Mouse (Mus musculus): ENCODE measurements at regions not wholly inside any gene's neighbourhood (a gene's known extent, or its start where the extent isn't known, plus 50 kb on each side); places are given as distances from the start of the nearest gene placed in this dataset.

DNA sequence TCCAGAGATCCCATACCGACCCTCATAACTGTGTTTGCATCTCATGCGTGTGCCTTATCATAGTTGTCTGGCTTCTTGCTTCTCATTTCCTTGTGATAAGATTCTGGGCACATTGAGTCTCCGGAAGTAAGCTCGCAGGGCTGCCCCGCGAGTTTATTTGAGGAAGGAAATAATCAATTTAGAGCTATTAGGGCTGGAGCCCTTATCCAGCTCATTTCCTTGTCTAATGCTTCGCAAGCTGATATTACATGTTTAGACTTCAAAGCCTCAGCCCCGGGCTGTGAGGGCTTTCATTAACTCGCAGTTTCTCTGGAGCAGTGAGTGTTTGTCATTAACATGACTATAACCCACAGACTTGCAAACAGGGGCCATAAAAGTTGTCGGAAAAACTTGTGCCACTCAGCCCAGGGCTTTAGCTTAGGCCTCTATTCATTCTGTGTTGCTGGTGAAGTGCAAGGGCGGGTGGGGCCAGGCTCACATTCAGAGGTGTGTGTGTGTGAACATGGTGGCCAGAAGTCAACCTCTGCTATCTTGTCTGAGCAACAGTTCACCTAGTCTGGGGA is 251.0 kb upstream of the Gm5148 start:
- no peaks in the 10 kb centered on the region for H3K9me3 ChIP-seq
- peak overlapping the region; percentile 5; the same call in 1 of the 2 replicates for H3K27ac ChIP-seq
- no peak for ATAC-seq (ENCODE audit: insufficient read depth, low FRiP score, low read depth)
- WGBS = 39% methylated on average over 11 of the region's 11 CpGs
- H3K27me3 ChIP-seq (replicated peaks) = no peaks in the 10 kb centered on the region
- H3K4me3 ChIP-seq (replicated peaks) = no peak overlapping the region
- no peaks in the 10 kb centered on the region for H3K36me3 ChIP-seq
- no peaks in the 10 kb centered on the region for H3K4me1 ChIP-seq
- H3K9ac ChIP-seq = no peak overlapping the region
- H3K4me2 ChIP-seq = no peak overlapping the region

DNA sequence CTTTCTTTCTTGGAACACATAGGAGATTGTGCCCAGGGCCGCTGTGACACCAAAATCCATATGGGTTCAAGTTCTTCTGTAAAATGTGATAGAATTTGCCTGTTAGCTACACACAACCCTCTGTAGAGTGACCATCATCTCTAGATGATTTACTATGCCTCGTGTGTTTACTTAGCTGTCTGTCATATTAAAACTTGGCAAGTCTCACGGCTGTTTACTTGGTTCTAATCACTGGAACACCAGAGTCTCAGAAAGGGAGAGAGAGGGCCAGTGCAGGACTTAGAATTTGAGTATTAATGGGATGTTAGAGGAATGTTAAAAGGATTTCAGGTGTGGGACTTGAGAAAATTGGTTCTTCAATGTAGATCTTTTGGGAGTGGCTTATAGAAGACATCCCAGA is 248.6 kb upstream of the Gm5148 start:
- Histone ChIP-seq H3K27me3 (replicated peaks) (no peaks in the 10 kb centered on the region), H3K4me1 (no peaks in the 10 kb centered on the region), H3K9ac (no peak overlapping the region), H3K4me3 (replicated peaks) (no peak overlapping the region), H3K9me3 (no peaks in the 10 kb centered on the region), H3K4me2 (no peak overlapping the region), H3K36me3 (no peaks in the 10 kb centered on the region), H3K27ac (no peak overlapping the region)
- WGBS = 59% methylated on average over 3 of the region's 3 CpGs
- ATAC-seq (ENCODE audit: insufficient read depth, low FRiP score, low read depth) = no peak

DNA sequence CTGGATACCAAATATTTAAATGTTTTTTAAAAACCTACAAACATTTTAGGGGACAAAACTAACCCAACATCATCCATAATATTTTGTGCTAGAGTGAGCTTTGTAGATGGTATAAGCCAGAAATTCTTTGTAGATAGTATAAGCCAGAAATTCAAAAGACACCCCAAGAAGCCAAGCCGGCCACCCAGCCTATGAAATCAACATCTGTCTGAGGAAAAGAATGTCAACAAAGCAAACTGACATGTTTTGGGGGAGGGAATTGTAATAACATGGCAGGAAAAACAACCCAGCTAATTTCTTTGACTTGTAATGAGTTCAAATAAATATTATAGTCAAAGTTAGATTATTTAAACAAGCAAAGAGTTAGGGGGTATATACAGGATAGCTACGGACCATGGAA is 246.9 kb upstream of the Gm5148 start:
- no peaks in the 10 kb centered on the region for H3K36me3 ChIP-seq
- H3K4me3 ChIP-seq (replicated peaks) = no peak overlapping the region
- no peak for ATAC-seq (ENCODE audit: insufficient read depth, low FRiP score, low read depth)
- no peaks in the 10 kb centered on the region for H3K9me3 ChIP-seq
- no peaks in the 10 kb centered on the region for H3K27me3 ChIP-seq (replicated peaks)
- no peak overlapping the region for H3K4me2 ChIP-seq
- WGBS = 39% methylated on average over 2 of the region's 2 CpGs
- no peak overlapping the region for H3K27ac ChIP-seq
- no peak overlapping the region for H3K9ac ChIP-seq
- no peaks in the 10 kb centered on the region for H3K4me1 ChIP-seq

DNA sequence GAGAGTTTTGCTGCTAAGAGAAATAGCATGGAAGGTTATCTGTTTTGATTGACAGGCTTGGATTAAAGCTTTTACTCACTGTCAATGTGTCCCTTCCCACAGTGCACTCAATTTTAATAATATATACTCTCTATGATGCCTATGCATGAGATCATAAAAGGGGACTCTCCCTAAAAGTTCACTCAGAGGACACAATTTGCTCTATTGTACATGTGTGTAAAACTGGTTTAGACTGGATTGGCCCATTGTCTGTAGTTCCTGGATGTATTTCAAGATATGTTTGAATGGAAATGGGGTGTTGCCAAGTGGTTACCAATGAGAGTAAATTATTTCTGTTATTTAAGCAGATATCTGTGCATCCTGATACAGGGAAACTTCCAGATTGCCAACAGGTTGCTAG is 244.4 kb upstream of the Gm5148 start:
- no peak overlapping the region for H3K4me2 ChIP-seq
- no peaks in the 10 kb centered on the region for H3K36me3 ChIP-seq
- no peaks in the 10 kb centered on the region for H3K9me3 ChIP-seq
- 0 out of 2 replicates have a peak overlapping the region, but pooled peaks have one; percentile 22 for H3K27ac ChIP-seq
- H3K9ac ChIP-seq = no peak overlapping the region
- no peak overlapping the region for H3K4me3 ChIP-seq (replicated peaks)
- no peaks in the 10 kb centered on the region for H3K4me1 ChIP-seq
- H3K27me3 ChIP-seq (replicated peaks) = no peaks in the 10 kb centered on the region
- no peak for ATAC-seq (ENCODE audit: insufficient read depth, low FRiP score, low read depth)

DNA sequence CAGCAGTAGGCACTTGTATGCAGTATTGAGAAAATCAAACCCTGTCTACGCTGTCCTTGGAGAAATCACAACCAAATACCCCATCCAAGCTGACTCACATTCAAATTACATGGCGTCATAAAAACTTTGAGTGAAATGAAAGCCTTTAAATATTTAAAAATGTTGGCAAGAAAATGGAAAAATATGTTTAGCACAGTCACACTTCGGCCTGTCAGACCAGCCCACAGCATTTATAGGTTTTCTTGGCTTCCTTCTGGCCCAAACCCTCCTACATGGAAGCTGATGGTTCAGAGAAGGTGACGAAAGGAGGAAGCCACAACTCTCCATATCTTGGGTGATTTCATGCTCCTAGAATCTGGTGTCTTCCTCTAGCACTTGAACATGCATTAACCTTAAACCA is 240.9 kb upstream of the Gm5148 start:
- Histone ChIP-seq H3K9ac (no peak overlapping the region), H3K9me3 (no peaks in the 10 kb centered on the region), H3K36me3 (no peaks in the 10 kb centered on the region), H3K27me3 (replicated peaks) (no peaks in the 10 kb centered on the region), H3K4me1 (0 out of 2 replicates have a peak, but pooled peaks cover 7% of the 10 kb centered on the region), H3K4me2 (no peak overlapping the region), H3K27ac (no peak overlapping the region), H3K4me3 (replicated peaks) (no peak overlapping the region)
- ATAC-seq (ENCODE audit: insufficient read depth, low FRiP score, low read depth) = no peak
- 85% methylated on average over 4 of the region's 4 CpGs for WGBS

DNA sequence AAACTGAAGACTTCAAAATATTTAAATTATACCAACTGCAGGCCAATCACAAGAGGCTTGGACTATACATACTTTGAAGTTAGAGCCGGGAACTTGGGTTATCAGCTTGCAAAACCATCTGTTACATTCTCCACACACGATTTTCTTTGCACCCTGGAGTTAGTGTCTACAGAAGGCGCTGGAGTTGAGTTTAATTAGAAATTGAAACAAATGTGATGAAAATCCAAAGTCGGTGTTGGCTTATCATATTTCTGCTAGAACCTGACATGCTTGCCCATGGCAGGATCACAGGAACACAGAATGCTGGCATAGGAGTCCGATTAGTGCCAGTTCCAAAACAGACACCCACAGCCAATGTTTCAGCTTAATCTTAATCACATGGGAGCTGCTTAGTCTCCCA is 239.8 kb upstream of the Gm5148 start:
- Histone ChIP-seq H3K9me3 (no peaks in the 10 kb centered on the region), H3K27ac (no peak overlapping the region), H3K4me1 (0 out of 2 replicates have a peak, but pooled peaks cover 7% of the 10 kb centered on the region), H3K9ac (no peak overlapping the region), H3K4me2 (no peak overlapping the region), H3K27me3 (replicated peaks) (no peaks in the 10 kb centered on the region), H3K4me3 (replicated peaks) (no peak overlapping the region), H3K36me3 (no peaks in the 10 kb centered on the region)
- 70% methylated on average over 5 of the region's 5 CpGs for WGBS
- no peak for ATAC-seq (ENCODE audit: insufficient read depth, low FRiP score, low read depth)

DNA sequence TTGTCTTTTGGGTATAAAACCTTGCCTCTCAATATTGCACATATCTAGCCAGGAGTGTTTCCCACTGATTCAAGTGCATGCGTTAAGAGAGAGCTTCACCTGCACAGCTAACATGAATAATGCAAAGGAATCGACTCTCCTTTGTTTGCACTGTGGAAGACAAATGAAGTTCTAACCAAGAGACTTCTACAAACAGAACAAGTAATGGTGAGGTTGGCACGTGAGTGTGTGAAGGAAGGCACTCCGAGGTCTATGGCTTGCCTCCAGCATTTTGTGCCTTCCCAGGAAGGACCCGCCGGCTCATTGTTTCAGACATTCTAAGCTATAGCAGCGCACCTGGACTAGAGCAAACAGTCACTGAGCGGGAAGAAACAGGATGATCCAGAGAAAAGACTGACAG is 238.5 kb upstream of the Gm5148 start:
- no peak overlapping the region for H3K4me3 ChIP-seq (replicated peaks)
- ATAC-seq (ENCODE audit: insufficient read depth, low FRiP score, low read depth) = peak; percentile 56; the same call in 1 of the 2 replicates
- H3K4me1 ChIP-seq = 0 out of 2 replicates have a peak, but pooled peaks cover 7% of the 10 kb centered on the region
- H3K9me3 ChIP-seq = no peaks in the 10 kb centered on the region
- 0 out of 2 replicates have a peak overlapping the region, but pooled peaks have one; percentile 22 for H3K27ac ChIP-seq
- H3K4me2 ChIP-seq = peak overlapping the region; percentile 16; the same call in 1 of the 2 replicates
- 42% methylated on average over 8 of the region's 8 CpGs for WGBS
- H3K27me3 ChIP-seq (replicated peaks) = no peaks in the 10 kb centered on the region
- no peak overlapping the region for H3K9ac ChIP-seq
- no peaks in the 10 kb centered on the region for H3K36me3 ChIP-seq

DNA sequence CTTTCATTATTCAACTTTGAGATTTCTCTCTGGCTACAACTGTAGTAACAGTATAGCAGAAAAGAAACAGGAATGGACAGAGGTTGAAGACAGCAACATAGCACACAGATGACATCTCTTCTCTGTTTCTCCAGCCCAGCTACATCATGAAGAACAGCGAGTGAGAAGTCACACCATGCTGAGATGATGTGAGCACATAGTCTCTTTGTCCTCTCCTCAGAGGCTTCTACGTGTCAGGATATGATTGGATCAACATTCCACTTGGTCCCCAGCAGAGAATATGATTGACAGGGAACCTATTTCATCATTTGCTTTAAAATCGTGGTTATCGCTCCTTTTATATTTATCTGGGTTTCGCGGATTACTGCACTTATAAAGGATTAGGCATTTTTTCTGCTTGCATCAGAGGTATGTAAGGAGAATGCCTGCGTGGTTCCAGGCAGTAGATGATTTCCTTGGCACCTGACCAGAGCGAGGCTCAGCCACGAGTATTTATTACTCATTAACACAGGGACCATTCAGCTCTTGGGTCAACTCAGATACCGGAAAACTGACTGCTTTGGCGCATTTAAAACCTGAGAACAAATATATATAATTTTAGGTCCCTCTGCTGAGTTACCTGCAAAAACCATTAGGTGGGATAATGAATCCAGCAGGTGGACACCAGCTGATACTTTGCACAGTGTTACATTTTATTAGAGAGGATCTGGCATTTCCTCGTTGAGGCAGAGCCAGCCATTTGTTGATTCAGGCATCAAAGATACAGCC is 237.9 kb upstream of the Gm5148 start:
- Histone ChIP-seq H3K9ac (no peak overlapping the region), H3K9me3 (no peaks in the 10 kb centered on the region), H3K27me3 (replicated peaks) (no peaks in the 10 kb centered on the region), H3K4me1 (0 out of 2 replicates have a peak, but pooled peaks cover 7% of the 10 kb centered on the region), H3K36me3 (no peaks in the 10 kb centered on the region), H3K4me3 (replicated peaks) (no peak overlapping the region), H3K27ac (0 out of 2 replicates have a peak overlapping the region, but pooled peaks have one; percentile 22), H3K4me2 (peak overlapping the region; percentile 16)
- 52% methylated on average over 12 of the region's 12 CpGs for WGBS
- peak; percentile 84 for ATAC-seq (ENCODE audit: insufficient read depth, low FRiP score, low read depth)

DNA sequence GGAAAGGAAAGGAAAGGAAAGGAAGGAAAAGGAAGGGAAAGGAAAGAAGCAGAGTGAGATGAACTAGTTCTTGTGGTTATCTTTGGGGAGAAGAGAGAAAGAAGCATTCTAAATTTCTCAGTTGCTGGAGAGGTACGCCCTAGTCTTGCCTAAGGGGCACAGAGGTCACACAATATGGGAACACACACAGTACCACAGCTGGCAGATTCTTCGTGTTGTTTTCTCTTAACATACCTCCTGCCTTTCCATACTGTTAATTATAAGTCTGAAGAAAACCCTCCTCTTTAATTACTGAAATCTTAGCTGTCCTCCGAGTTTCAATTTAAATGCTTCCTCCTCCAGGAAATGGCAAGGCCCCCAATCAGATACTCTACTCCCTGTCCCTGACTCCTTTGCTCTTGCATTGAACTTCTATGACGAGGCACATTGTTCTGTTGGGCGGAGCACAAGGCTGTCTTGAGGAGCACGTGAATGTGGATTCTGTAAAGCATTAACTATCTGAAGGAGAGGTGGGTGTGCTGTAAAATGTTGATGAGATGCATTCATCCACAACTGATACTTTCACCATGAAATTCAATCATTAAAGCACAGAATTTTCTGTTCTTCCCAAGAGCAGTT is 234.2 kb upstream of the Gm5148 start:
- Histone ChIP-seq H3K9ac (no peak overlapping the region), H3K4me3 (replicated peaks) (no peak overlapping the region), H3K36me3 (no peaks in the 10 kb centered on the region), H3K4me2 (no peak overlapping the region), H3K4me1 (0 out of 2 replicates have a peak, but pooled peaks cover 7% of the 10 kb centered on the region), H3K27ac (no peak overlapping the region), H3K9me3 (no peaks in the 10 kb centered on the region), H3K27me3 (replicated peaks) (no peaks in the 10 kb centered on the region)
- 48% methylated on average over 6 of the region's 6 CpGs for WGBS
- no peak for ATAC-seq (ENCODE audit: insufficient read depth, low FRiP score, low read depth)

DNA sequence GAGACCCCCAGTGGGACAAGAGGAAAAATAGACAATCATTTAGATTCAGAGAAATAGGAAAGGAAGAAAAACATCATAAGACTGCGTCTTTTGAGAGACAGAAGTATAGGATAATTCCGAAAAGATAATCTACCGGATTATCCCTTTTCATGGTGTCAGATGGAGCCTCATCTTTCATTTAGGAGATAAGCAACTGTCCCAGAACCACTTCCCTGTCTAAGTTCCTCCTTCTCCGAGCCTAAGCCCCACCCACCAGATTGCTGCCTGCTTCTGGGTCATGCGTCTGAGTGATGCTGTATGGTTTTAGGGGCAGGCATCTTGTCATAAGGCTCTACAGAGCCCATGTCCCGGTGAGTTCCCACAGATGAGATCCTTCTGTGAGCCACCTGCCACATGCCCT is 232.3 kb upstream of the Gm5148 start:
- WGBS = 79% methylated on average over 6 of the region's 6 CpGs
- Histone ChIP-seq H3K4me3 (replicated peaks) (no peak overlapping the region), H3K9me3 (no peaks in the 10 kb centered on the region), H3K27me3 (replicated peaks) (no peaks in the 10 kb centered on the region), H3K36me3 (no peaks in the 10 kb centered on the region), H3K27ac (no peak overlapping the region), H3K4me1 (no peaks in the 10 kb centered on the region), H3K9ac (no peak overlapping the region), H3K4me2 (no peak overlapping the region)
- ATAC-seq (ENCODE audit: insufficient read depth, low FRiP score, low read depth) = no peak

DNA sequence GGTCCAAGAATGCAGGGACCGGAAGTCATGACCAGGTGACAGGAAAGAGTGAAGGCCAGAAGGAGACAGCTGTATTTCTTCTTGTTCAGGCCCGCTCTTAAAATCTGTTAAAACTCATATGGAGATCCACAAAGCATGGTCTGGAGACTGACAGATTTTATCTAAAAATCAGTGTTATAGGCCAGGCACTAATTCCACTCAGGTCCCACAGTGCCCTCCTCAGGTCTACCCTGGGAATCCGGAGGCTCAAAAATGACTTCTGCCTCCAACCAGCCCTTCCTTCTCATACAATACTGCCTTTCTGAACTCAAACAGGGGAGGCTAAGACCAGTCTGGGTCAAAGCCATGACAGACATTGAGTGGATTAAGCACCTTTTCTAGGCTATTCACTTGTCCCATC is 228.6 kb upstream of the Gm5148 start:
- no peak overlapping the region for H3K9ac ChIP-seq
- ATAC-seq (ENCODE audit: insufficient read depth, low FRiP score, low read depth) = no peak
- no peaks in the 10 kb centered on the region for H3K36me3 ChIP-seq
- no peaks in the 10 kb centered on the region for H3K27me3 ChIP-seq (replicated peaks)
- no peaks in the 10 kb centered on the region for H3K4me1 ChIP-seq
- H3K4me2 ChIP-seq = no peak overlapping the region
- no peaks in the 10 kb centered on the region for H3K9me3 ChIP-seq
- 40% methylated on average over 3 of the region's 3 CpGs for WGBS
- no peak overlapping the region for H3K27ac ChIP-seq
- H3K4me3 ChIP-seq (replicated peaks) = no peak overlapping the region

DNA sequence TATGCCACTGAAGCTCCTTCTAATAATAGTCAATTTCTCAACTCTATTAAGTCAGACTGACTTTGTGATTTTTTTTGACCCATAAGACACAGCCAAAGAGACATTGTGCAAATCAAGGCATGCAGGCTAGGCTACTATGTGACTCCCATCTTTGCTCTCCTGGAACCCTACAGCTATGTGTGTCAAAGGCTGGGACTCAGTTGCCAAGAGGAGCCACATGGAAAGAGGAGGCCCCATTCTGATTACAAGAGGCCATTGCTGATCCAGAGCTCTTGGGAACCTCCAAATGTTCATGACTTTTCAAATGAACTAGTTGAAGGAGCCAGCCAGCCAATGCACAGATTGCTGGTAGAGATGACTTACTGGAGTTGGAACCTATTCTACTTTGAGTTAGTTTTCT is 228.0 kb upstream of the Gm5148 start:
- H3K4me1 ChIP-seq = no peaks in the 10 kb centered on the region
- H3K27me3 ChIP-seq (replicated peaks) = no peaks in the 10 kb centered on the region
- no peak overlapping the region for H3K4me3 ChIP-seq (replicated peaks)
- no peak overlapping the region for H3K4me2 ChIP-seq
- no peak for ATAC-seq (ENCODE audit: insufficient read depth, low FRiP score, low read depth)
- H3K36me3 ChIP-seq = no peaks in the 10 kb centered on the region
- H3K9me3 ChIP-seq = no peaks in the 10 kb centered on the region
- H3K27ac ChIP-seq = no peak overlapping the region
- H3K9ac ChIP-seq = no peak overlapping the region
